Mouse (Mus musculus) heart, adult 9 months (tissue): ENCODE measurements at regions not wholly inside any gene's neighbourhood (a gene's known extent, or its start where the extent isn't known, plus 50 kb on each side); places are given as distances from the start of the nearest gene placed in this dataset.

Experiments
- DNase-seq, 2 experiments: peaks; one replicate each; pipeline ENCODE4 v3.0.0; 2022; ENCODE audit warnings: low spot score in 2 of 2

GRCm38 (mm10) chr17:72782775-72783174, 53.5 kb upstream of the Ypel5 start:
- DNase-seq, result no peak

DNA sequence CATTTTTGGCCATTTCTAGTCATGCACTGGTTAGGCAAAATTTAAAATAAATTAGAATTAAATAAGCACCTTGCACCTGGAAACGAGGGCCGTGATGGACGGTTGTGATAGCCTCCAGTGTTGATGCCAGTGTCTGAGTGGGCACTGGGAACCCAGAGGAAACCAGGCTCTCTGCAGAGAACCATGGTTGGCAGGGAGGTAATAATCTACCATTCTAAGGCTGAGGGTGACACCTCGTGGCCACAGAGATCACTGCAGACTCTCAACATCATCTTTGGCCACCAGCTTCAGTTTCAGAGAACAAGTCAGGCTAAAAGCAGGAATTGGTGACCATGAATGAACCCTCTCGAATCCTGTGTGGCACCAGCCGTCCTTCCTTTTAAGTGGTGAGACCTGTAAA, 54.5 kb upstream of the Ypel5 start:
- peak; percentile 5 to 39 for DNase-seq

GRCm38 (mm10) chr17:72768266-72768665, 68.0 kb upstream of the Ypel5 start:
- no peak for DNase-seq

- no peak for DNase-seq
Observed at GRCm38 (mm10) chr17:72760937-72761336, 75.3 kb upstream of the Ypel5 start.

DNA sequence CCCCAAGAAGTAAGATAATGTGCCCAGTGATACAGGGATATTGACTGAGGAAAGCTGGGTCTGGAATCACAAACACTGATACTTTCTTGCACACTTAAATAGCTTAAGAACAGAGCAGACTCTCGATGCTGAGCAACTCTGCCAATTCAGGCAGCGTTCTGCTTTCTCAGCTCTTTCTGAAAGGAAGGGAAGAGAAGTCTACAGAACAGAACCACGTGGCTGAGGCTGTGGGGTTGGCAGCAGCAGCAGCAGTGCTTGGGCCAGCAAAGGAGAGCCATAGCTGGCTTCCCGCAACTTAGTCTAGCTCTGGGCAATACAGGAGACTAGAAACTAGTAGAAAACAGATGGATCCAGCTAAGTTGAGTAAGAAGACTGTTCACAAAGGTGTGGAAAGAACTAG, 89.8 kb upstream of the Ypel5 start:
- DNase-seq, result no peak

- DNase-seq, result no peak
Observed at GRCm38 (mm10) chr17:72733006-72733405, 103.2 kb upstream of the Ypel5 start.

GRCm38 (mm10) chr17:72731691-72732090, 104.6 kb upstream of the Ypel5 start:
- DNase-seq, result no peak

DNA sequence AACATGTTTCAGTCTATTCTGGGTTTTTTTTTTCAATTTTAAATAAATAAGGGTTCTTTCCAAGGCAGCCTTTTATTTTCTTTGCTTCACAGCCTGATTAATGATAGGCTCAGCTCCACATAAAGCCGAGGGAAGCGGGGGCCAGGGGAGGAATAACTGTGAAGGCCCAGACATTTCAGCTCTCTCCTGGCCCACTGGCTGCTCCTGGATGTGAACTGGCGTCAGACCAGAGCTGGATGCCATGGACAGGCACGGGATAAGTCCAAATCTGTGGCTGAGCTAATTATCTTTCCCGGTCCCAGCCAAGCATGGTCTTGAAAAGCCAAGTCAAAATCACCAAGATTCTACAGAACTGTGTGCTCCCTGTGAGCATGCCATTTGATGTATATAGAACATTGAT, 105.1 kb upstream of the Ypel5 start:
- DNase-seq, result no peak

DNA sequence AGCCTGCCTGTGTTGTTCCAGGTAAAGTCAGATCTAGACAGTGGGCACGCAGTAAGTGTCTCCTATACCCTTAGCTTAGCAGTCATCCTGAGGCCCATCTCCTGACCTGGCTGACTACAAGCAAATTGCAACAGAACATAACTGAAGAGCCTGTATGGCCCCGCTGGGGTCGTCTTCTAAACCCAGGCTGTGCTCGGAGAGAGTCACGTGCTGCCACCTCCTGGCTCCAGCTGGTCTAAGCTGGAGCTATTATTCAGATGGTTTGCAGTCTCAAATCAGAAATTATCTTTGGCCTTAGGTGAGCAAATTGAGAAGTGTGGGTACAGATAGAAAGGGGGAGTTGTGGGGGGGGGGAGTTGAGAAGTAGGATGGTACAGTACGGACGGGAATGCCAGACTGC, 115.5 kb upstream of the Ypel5 start:
- DNase-seq, result no peak

- no peak for DNase-seq
Observed at GRCm38 (mm10) chr17:72719618-72720017, 115.2 kb upstream of the Alk start.

DNA sequence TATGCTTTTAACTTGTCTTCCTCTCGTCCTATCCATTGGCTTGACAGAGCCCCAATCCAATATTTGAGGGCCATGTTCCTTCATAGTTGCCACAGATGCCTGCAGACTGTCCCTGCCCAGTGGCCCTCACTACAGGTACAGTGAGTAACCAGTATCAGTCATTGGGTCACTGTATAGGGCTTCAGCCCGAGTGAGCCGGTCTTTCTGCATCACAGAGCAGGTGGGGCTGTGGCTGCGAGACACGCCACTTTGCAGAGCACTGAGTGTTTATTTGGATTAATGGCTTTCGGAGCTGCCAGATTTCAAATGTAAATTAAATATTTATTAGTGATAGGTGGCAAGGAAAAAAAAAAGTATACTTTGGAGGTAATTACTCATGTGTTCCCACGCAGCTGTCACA, 87.2 kb upstream of the Alk start:
- no peak for DNase-seq

- DNase-seq, result no peak
Observed at GRCm38 (mm10) chr17:72689606-72690005, 85.2 kb upstream of the Alk start.

DNA sequence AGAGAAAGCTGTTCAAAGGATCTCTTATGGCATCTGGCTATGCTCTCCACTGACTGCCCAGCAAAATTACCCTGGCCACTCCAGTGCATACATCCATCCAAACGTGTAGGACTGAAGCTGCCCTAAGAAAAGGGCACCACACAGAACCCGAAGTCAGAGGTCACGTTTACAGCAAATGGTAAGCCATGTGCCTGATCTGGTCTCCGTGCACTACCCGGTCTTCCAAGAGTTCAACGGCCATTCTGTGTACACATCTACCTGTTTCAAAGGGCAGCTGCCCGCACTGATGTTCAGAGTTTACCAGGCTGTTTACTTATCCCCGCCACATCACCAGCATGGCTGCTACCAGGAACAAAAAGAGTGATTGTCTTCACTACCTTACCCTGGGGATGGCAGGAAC, 84.4 kb upstream of the Alk start:
- DNase-seq, result no peak

GRCm38 (mm10) chr17:72674658-72675057, 70.2 kb upstream of the Alk start:
- DNase-seq, result no peak

DNA sequence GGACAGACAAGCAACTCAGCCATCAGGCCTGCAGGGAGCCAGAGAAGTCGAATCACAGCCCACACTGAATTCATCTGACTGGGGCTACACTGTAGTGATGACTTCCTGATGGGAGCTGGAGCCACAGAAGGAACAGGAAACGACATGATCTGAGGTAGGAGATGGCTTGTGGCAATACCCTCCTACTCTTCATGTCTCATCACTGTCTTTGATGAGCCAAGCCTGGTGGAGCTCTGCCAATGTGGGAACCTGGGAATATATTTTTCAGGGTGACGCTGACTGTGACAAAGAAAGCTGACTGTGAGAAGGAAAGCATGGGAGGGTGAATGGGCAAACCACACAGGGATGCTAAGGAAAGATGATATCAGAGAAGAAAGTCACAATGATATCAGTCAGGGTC, 67.6 kb upstream of the Alk start:
- no peak for DNase-seq

- DNase-seq, result no peak
Observed at GRCm38 (mm10) chr17:72666961-72667360, 62.5 kb upstream of the Alk start.

GRCm38 (mm10) chr17:72661678-72662077, 57.3 kb upstream of the Alk start:
- no peak for DNase-seq

DNA sequence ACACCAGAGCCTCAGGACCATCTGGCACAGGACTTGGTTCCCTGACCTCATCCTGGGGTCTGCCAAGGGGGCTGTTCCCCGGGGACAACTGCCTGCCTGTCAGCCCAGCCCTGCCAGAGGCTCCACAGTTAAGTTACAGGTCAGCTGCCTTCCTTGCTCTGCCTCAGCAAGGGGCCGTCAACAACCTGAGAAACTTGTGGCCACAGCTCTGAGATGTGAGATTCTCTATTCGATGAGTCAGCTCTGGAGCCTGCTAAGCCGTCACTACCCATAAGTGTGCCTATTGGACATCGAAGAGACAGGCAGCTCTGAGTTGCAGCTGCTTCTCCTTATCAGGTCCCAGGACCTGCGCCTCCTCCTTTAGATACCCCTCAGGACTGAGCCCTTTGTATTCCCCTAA, 54.3 kb upstream of the Alk start:
- no peak for DNase-seq

DNA sequence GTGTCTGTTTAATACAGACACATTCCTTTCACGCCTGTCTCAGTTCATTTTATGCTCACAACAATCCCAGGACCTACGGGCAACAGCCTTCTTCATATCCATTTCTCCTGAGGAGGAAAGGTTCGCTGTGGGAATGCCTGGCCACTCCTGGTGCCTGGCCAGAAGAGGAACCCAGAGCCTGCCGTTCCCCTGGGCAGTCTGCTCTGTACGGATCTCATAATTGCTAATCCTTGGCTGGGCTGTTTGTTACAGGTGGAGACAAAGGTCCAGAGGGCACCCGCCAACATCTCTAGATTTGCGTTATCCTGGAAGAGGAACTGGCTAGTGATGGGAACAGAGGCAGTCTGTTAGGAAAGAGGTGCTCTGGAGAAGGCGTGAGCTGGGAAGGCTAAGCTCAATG, 53.4 kb upstream of the Alk start:
- DNase-seq, result no peak
